Mouse (Mus musculus) right cerebral cortex, adult 2 months (tissue): Measurements from ENCODE around the gene Lrrc19.

Experiments used
- DNase-seq, 2 experiments: peaks; one replicate each; pipeline ENCODE4 v3.0.0; 2021 to 2022; ENCODE audit warnings: low spot score in 2 of 2

The Lrrc19 gene

DNA sequence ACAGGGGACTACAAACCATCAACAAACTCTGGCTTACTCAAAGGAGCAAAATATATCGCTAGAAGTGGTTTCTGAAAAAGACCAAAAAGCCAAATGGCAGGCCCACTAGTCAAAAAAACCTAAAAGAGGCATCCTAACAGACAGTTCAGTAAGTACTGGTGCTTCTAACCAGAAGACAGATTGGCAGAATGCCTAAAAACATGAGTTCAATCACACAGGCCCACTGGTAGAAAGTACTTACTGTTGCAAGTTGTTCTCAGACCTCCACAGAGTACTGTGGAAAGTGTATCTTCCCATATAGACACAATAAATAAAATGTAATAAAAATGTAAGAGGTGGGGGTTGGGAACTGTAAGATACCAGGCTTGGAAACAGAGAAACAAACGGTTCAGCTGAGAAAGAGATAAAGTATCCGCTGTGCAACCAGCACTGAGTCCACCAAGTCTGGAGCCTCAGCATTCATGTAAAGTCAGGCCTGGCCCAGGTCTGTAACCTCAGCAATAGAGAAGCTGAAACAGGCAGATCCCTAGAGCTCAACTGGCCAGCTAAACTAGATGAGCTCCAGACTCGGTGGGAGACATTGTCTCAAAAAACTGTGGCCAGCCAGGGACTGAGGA, 58.1 kb downstream of the Lrrc19 start:
- DNase-seq, result no peak
